Mouse (Mus musculus): Measurements from ENCODE around the gene March1. TPM values are rescaled to one million over a fixed set of nuclear protein-coding genes. Genes with fewer than 3 reads are reported as not detected.

Gene March1
- 14.6 TPM for polyA plus RNA-seq (2014; fragmentation: Illumina TruSeq; extraction: RNeasy Lipid Tissue Mini Kit (QIAGEN cat#74804); ENCODE audit: low read depth, low replicate concordance)

GRCm38 (mm10) chr8:65617871-65618751 is at the start of gene March1:
TSS of gene March1 (plus strand) at chr8:65617900.

GRCm38 (mm10) chr8:66486084-66486763 is 868.5 kb downstream of the March1 start, which contains the start of gene Tma16:
TSS of gene Tma16 (minus strand) at chr8:66486530.

GRCm38 (mm10) chr8:66511537-66511936 is 893.8 kb downstream of the March1 start, which contains the start of gene Tktl2:
TSS of gene Tktl2 (plus strand) at chr8:66511756.

